Mouse (Mus musculus): Measurements from ENCODE around the gene Kcnd2.
A peak's percentile ranks its signal among the peaks of the same experiment; 100 is the strongest.

DNA sequence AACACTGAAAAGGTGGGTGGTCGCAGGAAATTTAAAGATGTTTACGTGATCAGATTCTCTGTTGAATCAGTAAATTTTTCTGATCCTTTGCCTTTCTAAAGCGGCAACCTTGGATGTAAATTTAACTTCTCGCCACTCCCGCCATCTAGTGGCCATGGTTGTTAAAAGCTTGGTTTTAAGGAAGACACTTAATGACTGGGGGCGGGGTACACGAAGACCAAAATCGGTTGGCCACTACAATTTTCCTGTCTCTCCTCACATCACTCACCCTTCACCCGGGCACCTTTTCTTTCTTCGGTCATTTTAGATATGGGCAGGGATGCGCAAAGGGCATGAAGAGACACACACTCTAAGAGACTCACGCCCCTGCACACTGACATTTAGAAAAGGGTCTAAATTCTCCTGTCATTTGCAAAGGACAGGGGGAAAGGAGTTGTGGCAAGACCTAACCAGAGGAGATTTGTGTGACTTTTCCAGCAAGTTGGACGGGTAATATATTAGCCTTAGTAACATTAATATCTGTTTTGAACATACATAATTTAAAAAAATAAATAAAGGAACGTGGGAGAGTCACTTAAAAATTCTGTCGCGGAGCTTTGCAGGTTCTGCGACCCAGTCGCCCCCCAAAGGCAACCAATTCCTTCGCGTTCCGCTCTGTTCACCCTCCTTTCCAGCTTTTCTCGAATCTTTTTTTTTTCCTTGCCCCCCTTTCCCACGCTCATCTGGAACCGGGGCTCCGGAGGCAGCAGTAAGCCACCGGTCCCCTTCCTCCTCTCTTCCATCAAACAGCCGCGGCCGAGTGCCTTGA, 1.2 kb upstream of the Kcnd2 start:
- TF ChIP-seq JUND (conservative IDR thresholded peaks at IDR 0.05; ENCODE audit: low read depth, low read length), result no peak
- no peak for TF ChIP-seq KAT2A (IDR thresholded peaks at IDR 0.05; ENCODE audit: insufficient replicate concordance, low read length)
- no peak for TF ChIP-seq POLR2A (IDR thresholded peaks at IDR 0.05; ENCODE audit: low read depth, low read length)
- no peak for TF ChIP-seq E2F4 (IDR thresholded peaks at IDR 0.05; ENCODE audit: insufficient replicate concordance, low read depth, low read length)
- TF ChIP-seq ZMIZ1 (IDR thresholded peaks at IDR 0.05; ENCODE audit: low read depth, low read length), result no peak
- no peak for TF ChIP-seq TCF12 (IDR thresholded peaks at IDR 0.05; ENCODE audit: low read depth, low read length)
- TF ChIP-seq CTCF (conservative IDR thresholded peaks at IDR 0.05 in 1 of 2, IDR thresholded peaks at IDR 0.05 in 1 of 2; ENCODE audit: low read depth in 2 of 2, low read length in 2 of 2), result 0 out of 4 replicates have a peak, but pooled peaks of 1 of the 2 experiments have one; percentile 14
- TF ChIP-seq BHLHE40 (IDR thresholded peaks at IDR 0.05; ENCODE audit: low read depth, low read length), result no peak
- TF ChIP-seq UBTF (IDR thresholded peaks at IDR 0.05; ENCODE audit: low read depth, low read length), result no peak
- no peak for TF ChIP-seq MAX (IDR thresholded peaks at IDR 0.05; ENCODE audit: low read length)
- TF ChIP-seq EP300 (IDR thresholded peaks at IDR 0.05; ENCODE audit: low read length), result no peak
- no peak for TF ChIP-seq MXI1 (IDR thresholded peaks at IDR 0.05; ENCODE audit: low read depth, low read length)
- no peak for TF ChIP-seq MEF2A (IDR thresholded peaks at IDR 0.05; ENCODE audit: borderline replicate concordance, low read depth, low read length)
- no peak for TF ChIP-seq IRF4 (IDR thresholded peaks at IDR 0.05; ENCODE audit: low read depth, low read length)

All from CH12.LX (cell line).